Mouse (Mus musculus): ENCODE data around the gene Actn2. TPM values are rescaled to one million over a fixed set of nuclear protein-coding genes. Genes with fewer than 3 reads are reported as not detected.

Actn2 gene
- total RNA-seq, 2 experiments from 2014 or later, result 19.0 to 19.9 TPM

DNA sequence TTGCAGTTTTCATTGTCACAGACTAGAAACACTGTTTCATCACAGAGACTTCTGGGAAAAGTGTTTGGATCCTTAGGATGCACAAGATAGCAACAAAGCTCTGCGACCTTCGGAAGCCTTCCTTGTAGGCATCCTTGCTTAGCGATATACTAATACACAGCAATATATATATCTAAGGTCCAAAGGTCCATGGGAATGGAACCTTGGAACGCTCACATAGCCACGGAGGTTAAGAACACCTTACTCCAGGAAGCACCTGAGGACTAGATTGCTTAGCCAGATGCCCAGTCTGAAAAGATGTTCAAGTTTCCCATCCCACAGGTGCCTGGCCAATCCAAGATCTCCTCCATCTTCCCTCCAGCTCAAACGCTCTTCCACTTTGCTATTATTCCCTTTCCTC, 26.4 kb downstream of the Actn2 start:
- no peak for DNase-seq

DNA sequence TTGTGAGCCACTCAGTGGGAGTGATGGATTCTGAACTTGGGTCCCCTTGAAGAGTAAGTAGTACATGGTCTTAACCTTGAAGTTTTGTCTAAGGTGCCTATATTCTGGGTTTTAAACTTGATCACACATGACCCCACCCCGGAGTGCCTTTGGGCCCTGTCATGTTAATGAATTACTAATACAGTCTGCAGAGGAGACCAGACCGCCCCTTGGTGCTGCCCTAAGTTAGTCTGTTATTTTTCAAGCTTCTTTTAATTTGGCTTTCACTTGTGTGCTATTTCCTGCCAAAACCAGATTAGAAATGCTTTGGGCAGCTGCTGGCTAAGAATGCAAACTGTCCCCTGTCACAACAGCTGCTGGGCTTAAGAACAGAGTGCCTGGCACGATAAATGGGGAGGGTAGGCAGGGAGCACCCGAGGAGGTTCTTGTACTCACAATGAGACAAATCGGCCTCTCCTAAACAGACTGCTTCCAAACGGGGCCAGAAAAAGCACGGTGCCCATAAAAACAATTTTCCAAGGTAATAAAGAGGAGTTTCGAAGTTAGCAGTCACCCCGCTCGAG, 28.5 kb downstream of the Actn2 start:
- DNase-seq, result no peak

DNA sequence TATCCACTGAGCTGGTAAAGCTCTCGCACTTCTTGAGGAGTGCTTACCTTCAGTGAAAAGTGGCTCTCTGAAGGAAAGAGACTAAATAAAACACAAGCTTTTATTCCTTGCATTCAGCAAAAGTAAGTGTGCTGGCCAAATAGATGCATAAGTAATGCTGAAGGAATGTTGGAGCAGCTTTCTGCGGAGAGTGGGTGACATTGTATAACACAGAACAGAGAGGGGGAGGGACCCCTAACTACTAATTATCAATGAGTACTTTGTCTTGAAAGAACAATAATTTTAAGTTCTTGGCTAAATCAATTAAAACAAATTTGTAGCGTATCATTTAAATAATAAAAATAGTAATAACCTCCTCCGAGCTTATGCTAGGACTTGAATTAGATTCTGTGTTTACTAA, 29.2 kb downstream of the Actn2 start:
- DNase-seq, result no peak

DNA sequence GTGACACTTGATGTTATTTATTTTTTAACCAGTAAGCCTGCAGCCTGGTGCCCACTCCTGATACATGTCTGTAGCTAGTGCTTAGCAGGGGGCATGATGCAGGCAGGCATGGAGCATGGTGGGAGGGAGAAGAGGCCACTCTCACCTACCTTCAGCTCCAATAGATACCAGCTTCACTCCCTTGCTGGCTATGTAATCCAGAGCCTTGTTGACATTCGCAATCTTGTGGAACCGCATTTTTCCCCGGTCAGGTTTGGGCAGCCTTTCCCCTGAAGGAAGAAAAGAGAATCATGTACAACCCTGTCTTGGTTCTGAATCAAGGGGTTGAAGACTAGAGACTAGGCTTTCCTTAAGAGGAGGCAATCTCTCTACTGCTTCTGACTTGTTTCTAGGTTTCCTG, 31.1 kb downstream of the Actn2 start:
- DNase-seq, result no peak

DNA sequence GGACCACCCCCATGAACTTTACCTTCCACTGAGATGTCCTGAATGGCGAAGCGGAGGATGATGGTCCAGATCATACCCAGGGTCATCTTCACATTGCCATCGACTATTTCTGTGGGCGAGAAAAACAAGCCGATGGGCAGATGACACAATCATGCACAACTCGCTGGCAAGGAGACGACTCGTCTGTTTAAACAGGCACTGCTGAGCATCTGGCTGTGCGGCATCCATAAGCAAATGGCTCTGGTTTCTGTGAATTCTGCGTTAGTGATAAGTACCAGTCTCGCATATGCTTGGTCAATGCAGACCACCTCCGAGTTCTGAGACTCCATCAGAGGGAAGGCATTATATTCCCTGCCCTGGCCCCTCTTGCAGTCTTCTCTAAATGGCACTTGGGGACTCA, 31.7 kb downstream of the Actn2 start:
- DNase-seq, result peak in 1 of 2 experiments; percentile 13

DNA sequence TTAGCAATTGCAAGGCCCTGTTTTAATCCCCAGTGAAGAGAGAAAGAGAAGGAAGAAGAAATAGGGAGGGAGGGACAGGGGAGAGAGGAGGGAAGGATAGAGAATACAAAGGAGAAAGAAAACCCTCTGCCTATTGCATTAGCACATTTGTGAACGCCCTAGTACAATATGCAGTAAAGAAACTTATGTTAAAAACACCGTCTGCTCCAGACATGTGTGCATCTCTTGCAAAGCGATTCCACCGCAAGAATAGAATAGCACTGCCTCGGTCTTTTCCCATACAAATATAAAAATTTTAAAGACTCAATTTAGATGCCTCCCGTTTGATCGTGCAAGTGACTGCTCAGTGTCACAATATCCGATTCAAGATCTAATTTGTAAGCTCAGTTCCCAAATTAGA, 32.1 kb downstream of the Actn2 start:
- DNase-seq, result no peak

DNA sequence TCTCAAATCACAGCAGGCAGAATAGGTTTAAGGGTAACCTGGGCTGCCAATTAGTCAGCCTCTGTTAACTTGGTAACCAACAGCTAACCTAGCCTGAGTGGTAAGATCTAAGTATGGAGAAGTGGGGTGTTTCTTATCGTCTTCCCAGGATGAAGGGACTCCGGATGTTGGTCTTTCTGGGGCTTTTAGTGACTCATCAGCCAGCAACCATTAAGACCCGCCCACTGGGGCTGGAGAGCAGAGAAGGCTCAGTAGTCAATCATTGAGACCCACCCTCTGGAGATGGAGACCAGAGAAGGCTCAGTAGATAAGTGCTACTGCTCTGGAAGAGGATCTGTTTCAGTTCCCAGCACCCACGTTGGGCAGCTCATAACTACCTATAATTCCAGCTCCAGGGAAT, 33.3 kb downstream of the Actn2 start:
- no peak for DNase-seq

DNA sequence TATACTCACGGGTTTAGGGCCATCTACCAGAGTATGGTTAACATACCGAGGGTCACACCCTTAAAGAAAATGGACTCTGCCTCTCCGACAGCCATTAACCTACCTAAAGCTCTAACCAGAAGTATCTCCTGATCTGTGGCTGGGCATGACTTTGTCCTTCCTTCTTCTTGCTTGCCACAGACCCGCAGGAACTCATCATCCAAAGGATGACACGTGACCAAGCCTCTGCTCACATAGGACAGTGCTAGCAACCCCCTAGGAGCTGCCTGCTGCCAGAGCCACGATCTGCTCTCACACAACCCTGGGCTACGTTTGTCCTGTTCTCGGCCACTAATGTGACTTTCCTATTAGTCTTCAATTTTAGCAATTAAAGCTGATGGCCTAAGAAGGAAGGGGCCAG, 35.0 kb downstream of the Actn2 start:
- no peak for DNase-seq

DNA sequence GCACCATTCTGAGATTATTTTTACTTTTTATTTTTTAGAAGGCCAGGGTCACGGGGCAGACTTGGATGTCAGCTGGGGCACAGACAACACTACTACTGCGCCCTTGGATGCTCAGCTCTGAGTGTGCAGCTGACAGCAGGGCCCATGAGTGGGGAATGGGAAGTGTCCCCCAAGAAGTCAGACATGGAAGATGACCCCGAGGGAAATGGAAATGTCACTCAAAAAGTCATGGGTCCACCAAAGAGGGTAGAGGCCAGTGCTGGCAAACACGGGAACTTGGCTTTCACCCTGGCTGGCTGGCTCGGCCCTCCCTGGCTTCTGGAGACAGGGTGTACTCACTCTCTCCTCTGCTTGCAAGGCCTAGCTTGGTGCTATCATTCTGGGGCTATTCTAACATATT, 35.6 kb downstream of the Actn2 start:
- no peak for DNase-seq

DNA sequence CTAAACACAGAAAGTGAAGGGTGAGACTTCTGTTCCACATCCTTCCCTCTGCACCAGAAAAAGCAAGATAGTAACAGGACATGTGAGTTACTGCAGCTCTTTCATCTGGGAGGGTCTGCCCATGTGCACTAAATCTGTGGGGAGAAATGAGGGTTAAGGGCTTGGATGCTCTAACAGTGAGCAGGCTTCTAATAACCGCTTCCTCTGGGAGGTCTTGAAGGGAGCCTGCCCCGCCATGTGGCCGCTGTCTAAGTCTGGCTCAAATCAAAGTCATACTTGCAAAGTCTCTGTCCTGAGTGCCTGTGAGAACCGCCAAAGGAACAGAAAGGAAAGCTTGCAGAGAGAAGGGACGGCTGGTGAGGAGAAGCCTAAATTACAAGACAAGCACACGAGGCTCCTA, 42.8 kb downstream of the Actn2 start:
- DNase-seq, result no peak

DNA sequence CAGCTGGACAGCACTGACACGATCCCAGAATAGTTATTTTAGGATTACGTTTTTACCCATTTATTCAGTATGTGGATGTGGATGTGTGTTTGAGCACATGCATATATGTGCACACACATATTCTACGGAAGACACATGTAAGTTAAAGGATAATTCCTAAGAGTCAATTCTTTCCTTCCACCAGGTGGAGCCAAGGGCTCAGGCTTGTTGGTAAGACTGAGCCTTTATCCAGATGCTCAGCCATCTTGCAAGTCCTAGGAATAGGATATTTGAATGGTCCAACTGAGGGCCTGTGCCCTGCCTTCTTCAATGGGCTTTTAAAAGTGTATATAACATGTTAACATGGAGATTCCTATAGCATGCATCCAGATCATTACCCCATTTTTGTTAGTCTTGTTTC, 43.9 kb downstream of the Actn2 start:
- peak in 1 of 2 experiments; percentile 27 for DNase-seq

DNA sequence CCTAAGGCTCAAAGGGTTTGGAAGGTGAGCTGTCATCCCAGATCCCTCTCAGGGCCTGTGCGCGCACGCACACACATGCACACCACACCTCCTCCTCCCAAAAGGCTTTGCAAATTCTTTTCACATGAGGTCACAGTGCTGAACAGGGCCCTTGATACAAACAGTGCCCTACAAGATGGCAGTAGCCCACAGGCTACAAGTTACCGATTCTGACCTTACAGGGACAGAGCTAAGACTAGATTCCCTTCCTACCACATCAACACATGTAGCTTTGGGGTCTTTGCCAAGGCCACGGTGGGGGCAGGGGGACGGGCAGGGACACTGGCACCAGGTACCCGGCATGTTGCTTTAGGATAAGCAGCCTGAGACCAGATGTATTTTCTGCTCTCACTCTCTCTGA, 46.8 kb downstream of the Actn2 start:
- DNase-seq, result no peak

DNA sequence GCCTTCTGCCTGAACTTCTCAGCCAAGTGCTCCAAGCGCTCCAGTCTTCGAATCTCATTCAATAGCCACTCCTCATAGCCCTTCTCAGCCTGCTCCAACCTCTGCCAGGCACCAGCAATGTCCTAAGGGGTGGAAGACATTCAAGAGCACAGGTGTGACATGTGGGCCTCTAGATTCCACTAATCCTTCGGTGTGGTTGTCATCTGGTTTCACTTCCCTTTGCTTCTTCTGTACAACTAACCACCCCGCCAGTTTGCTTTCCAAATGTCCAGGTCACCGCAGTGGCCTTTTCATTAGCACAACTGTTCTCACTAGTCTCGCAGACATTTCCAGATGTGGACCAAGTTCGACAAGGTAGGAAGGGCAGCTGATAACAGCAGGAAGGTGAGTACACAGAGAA, 49.9 kb downstream of the Actn2 start:
- DNase-seq, result no peak

DNA sequence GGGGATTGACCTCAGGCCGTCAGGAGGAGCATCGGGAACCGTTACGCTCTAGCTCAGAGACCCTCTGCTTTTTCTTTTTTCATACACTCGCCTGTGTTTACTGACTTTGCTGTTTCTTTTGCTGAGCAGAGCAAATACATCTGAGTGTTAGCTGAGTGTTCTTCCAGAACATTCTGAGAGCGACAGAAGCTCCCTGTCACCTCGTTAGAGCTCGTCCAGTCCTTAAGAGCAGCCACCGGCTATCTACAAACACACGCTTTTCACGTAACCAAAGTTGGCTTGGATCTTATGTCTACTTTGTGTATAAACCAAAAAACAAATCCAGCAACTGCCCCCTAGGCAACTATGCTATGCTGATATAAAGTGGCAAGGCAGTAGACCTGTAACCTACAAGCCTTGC, 56.0 kb downstream of the Actn2 start:
- no peak for DNase-seq

DNA sequence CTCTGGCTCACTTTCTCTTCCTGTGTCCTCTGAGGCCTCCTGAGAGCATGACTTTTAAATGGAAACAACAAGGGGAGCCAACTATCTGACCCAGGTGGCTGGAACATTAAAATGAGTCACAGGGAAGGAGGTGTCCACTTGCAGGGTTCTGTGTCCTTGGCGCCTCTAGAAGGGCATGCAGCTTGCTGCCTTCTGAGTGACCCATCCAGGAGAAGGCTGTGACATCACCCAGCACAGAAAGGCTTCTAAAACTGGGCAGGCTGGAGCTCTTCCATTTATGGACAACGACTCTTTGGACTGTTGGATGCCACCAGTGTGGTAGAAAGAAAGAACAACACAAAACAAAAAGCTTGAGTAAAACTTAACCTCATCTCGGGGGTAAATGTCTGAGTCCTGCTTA, 56.7 kb downstream of the Actn2 start:
- DNase-seq, result no peak

DNA sequence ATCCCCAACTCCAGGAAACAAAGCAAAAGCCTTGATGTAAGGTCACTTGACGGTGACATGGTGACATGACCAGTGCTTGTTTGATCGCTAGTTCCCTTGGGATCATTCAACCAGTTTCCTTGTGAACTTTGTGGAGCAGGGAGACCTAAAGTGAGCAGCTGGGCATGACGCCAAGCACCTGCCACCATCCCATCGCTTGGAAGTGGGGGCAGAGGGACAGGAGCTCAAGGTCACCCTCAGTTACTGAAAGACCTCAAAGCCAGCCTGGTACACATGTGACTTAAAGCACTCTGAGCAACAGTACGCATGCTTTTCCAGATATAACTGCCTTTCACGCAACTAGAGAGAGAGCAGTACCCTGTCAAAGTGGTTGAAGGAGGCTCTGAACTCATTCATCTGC, 65.8 kb downstream of the Actn2 start:
- DNase-seq, result no peak

DNA sequence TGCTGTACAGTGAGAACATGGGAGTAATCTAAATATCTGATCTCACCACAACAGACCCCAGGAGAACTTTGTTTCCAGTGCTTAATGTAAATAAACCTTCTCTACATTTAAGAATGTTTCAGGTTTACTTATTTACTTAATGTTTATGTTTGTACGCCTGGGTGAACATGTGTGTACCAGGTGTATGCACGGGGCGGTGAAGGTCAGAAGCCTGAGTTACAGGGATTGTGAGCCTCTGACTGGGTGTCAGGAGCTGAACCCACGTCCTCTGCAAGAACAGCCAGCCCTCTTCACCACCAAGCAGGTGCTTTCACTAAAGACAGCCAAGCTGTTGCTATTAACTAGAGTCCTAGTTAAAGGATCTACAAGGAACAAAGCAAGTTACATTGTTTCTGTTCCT, 66.3 kb downstream of the Actn2 start:
- no peak for DNase-seq

DNA sequence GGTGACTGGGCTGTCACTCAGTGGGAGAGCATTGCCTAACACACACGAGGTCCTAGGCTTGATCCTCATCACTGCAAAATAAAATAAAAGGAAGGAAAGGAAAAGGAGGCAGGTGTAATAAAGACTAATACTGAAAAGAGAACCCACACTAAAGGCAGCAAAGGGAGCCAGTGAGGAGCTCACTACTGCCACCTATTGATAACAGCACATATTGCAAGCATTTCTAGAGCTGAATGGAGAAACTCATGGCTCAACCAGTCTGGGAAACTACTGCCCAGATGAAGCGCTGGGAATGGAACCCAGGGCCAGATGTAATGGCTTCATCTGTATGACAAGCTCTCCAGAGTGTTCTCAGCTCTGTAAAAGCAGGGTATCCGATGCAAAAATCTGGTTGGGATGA, 67.6 kb downstream of the Actn2 start:
- peak in 1 of 2 experiments; percentile 18 for DNase-seq

DNA sequence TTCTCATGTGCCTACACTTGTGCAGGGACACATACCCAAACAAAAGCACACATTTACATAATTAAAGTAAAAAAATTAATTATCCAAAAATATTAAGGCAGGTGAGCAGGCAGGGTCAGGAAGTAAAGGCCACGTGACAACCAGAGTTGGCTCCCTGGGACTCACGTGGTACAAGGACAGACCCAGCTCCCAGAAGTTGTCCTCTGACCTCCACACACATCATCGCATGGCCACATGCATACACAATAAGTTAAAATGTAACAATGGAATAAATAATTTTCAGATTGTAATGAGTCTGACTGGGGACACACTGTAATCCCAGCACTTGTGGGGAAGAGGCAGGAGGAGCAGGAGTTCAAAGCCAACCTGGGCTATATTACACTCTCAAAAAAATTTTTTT, 72.6 kb downstream of the Actn2 start:
- DNase-seq, result no peak

DNA sequence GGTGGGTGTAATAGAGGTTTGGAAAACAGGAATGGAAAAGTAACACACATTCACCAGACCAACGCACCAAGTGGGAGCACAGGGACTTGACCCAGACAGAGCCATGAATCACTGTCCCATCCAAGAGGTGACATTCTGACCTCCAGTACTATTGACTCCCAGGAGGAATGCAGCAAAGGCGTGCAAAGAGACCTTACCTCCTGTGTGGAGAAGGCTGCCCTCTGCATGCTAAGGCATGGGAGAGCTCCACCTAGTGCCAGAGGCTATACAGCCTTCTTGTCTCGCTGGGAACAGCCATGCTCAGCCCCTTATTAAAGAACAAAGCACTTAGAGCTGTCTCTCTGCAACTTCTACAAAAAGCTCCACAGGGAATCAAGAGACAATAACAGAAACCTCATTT, 73.5 kb downstream of the Actn2 start:
- no peak for DNase-seq

DNA sequence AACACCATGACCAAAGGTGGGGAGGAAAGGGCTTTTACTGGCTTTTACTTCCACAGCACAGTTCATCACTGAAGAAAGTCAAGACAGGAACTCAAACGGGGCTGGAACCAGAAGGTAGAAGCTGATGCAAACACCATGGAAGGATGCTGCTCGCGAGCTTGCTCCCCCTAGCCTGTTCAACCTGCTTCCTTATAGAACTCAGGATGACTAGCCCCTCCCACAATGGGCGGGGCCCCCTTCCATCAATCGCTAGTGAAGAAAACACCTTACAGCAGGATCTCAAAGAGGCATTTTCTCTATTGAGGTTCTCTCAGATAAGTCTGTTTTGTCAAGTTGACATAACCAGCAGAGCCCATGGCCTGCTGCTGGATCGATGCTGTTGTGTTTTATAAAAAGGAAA, 76.6 kb downstream of the Actn2 start:
- DNase-seq, result no peak

DNA sequence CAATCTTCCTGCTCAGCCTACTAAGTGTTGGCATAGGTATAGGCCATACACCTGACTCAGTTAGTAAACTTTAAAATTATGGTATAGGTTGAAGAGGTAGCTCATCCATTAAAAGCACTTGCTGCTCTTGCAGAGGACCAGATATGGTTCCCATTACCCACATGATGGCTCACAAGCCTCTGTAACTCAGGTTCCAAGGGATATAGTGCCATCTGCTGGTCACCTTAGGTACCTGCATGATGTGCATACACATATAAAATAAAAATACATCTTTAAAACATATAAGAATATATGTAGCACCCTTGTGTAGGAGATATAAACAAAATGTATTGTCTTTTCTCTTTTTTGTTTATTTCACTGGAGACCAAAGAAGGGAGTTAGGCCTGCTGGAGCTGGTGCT, 79.1 kb downstream of the Actn2 start:
- DNase-seq, result no peak

DNA sequence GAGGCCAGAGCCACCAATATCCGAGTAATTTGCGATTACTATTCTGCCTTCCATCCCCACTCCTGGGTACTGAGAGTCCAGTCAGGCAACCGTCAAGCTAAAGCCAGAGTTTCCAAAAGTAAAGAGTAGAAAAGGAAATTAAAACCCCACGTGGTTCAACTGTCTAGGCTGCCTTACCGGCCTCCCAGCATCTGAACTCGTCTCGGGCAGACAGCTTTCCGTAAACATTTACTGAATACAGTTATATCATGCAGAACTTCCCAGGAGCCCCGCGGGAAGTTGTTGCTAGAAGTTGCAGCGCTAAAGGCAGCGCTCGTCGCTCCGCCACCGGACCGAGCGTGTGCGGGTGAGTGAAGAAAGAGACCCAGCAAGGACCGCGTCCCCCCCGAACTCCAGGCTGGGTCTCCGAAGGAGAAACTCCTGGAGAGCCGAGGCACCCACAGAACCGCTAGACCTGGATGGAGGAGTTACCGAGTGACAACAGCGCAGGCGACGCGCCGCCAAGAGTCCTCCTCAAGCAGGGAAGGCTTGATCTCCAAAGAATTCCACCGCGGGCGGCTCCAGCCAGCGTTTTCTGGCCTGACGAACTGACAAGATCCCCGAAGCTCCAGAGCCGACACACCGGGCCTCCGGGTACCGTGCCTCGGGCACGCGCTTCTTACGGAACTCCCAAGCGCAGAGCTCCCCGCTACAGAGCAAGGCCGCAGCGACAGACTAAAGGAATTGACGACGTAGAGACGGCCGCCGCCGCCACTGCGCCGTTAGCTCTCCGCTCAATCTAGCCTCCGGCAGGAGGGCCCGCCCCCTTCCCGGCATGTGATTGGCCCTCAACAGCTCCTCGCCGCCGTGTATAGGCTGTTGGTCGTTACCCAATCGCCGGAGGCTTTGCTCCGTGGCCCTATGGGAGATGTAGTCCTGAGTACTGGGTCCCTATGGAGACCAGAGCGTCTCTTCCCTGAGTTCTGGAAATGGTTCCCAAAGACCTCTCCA, 82.9 kb downstream of the Actn2 start, which contains the start of gene Mtr:
TSS of gene Mtr (minus strand) at position 723 of the 990 bp plus-strand sequence.
- peak; percentile 93 to 94 for DNase-seq

DNA sequence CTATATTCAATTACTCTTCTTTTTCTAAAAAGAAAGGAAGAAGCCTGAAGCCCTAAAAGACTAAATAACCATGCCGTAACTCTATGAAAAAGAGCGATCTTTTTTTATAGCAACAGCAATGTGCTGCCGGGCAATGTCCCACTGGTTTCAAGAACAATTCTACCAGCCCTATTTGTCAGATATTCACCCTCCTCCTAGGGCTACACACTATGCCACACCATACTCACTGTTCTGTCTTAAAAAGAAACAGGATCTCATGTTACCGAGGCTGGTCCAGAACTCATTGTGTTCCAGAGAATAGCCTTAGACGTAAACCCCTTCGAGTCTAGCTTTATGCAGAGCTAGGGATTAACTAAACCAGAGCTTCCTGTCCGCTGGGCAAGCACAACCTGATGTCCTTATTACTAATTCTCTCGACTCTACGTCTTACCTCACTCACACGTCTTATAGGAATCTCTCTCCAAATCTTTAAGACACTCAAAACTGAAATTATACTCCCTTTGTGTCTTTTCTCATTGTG, 83.6 kb downstream of the Actn2 start:
- DNase-seq, result no peak
